ENCODE assay signal across 16 mouse cellular contexts in the genomic region with DNA sequence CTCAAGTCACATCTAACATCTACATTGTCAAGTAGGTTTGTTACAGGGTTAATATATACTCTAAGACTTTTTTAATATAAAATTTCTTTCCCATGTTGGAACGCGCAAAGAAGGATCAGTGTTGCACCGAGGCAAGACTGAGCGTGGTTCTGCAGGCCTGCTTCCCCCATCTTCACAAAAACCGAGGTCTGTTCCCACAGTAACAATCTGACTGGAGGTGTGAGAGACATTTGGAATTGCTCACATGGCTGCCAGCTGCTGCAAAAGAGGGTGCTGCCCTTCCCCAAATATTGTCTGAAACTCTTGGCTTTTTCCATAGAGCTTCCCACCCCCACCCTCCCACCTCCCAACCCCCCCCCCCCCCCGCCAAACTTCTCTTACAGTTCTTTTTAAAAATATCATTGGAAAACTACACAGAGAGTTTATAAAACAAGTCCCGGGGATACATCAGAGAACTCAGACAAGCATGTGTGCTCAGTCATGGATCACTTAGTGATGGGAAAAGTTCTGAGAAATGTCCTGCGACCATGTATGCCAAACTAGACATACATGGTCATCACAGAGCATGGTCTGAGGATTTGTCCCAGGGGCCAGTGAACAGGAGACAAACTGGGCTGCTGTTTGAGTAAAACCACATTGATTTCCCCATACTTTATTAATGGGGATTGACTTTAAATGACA.
DNase-seq lines count a peak whose midpoint lies in the region; ATAC-seq lines count a peak whose summit lies in the region.
"Had no signal": no experiment of that assay in that cellular context is flagged by ENCODE, and none has a peak within 500 bp of the region (broad histone marks: within the 10 kb centered on the region; RNA-seq: fewer than 3 reads in every experiment).

No protein-coding gene starts in this region.

- no peaks in the 10 kb centered on the region for H3K9me3 ChIP-seq in limb, embryonic 10.5 days (replicated peaks)
- H3K9me3 ChIP-seq: hindbrain, embryonic 13.5 days; liver, embryonic 15.5 days; midbrain, embryonic 10.5 days had no signal

- H3K36me3 ChIP-seq in limb, embryonic 10.5 days = no peaks in the 10 kb centered on the region
- H3K36me3 ChIP-seq: hindbrain, embryonic 13.5 days; liver, embryonic 15.5 days; midbrain, embryonic 10.5 days had no signal

- H3K4me3 ChIP-seq in limb, embryonic 10.5 days = no peak overlapping the region
- H3K4me3 ChIP-seq: erythroblast, embryonic 14.5 days; hindbrain, embryonic 13.5 days; liver, embryonic 15.5 days; midbrain, embryonic 10.5 days had no signal

- ATAC-seq in inflammation-experienced regulatory T-cells, adult 6 months = no peak

- peaks cover 14% of the 10 kb centered on the region; the same call in 1 of the 2 replicates for H3K4me1 ChIP-seq in limb, embryonic 10.5 days
- H3K4me1 ChIP-seq: hindbrain, embryonic 13.5 days; liver, embryonic 15.5 days; midbrain, embryonic 10.5 days had no signal

- 76% methylated on average over 8 of the region's 8 CpGs for WGBS in limb, embryonic 10.5 days

- peak overlapping the region; percentile 61; the same call in 1 of the 2 replicates for H3K27ac ChIP-seq in limb, embryonic 10.5 days
- H3K27ac ChIP-seq: hindbrain, embryonic 13.5 days; liver, embryonic 15.5 days; midbrain, embryonic 10.5 days had no signal

- peak; percentile 47 for DNase-seq in layer of hippocampus, adult 11-12 months (ENCODE audit: low spot score)
- no peak for DNase-seq in layer of hippocampus, postnatal 25 days (ENCODE audit: extremely low spot score in 1 of 2, low spot score in 1 of 2)
- DNase-seq in forelimb bud, embryonic 11.5 days (ENCODE audit: low read depth, low spot score) = peak; percentile 18
- DNase-seq in limb, embryonic 10.5 days (ENCODE audit: low spot score) = peak; percentile 37
- DNase-seq in lung, postnatal 10 days = peak; percentile 58
- no peak for DNase-seq in kidney, adult 18-20 months
- DNase-seq in urinary bladder, postnatal 4 days (ENCODE audit: low spot score in 2 of 2) = no peak
- DNase-seq: adrenal gland, adult 2 months; cerebellum, adult 9-11 months; kidney, adult 2 months; thymus, postnatal 4 days had no signal

- no peaks in the 10 kb centered on the region for H3K27me3 ChIP-seq in limb, embryonic 10.5 days (ENCODE audit: low read depth, poor library complexity, severe bottlenecking)
- H3K27me3 ChIP-seq: hindbrain, embryonic 13.5 days; liver, embryonic 15.5 days had no signal

Comparison
In these comparisons a context has a peak if more than half of its experiments do, and no peak if none do; other contexts are left out.
1. DNase-seq: peak in layer of hippocampus, adult 11-12 months (single experiment), forelimb bud, embryonic 11.5 days (single experiment), limb, embryonic 10.5 days (single experiment) and lung, postnatal 10 days (single experiment); none in layer of hippocampus, postnatal 25 days (0 of 2), kidney, adult 18-20 months (single experiment) and urinary bladder, postnatal 4 days (0 of 2).